8 mouse cellular contexts compared by ENCODE assay signal in genomic region chr8:95633262-95634062, GRCm38 (mm10). TPM values are rescaled to one million over a fixed set of nuclear protein-coding genes. Genes with fewer than 3 reads are reported as not detected.
DNase-seq lines count a peak whose midpoint lies in the region; ATAC-seq and TF ChIP-seq lines count a peak whose summit lies in the region.

TSS of gene Gins3 (plus strand) at chr8:95633453.

- peak within 1 kb of the TSS; percentile 74 for H3K4me3 ChIP-seq in brown adipose tissue, adult 24 weeks (ENCODE audit: insufficient read depth, low read depth, low read length)
- peak within 1 kb of the TSS; percentile 76 for H3K4me3 ChIP-seq in heart, embryonic 15.5 days
- peak within 1 kb of the TSS; percentile 88 to 97 for H3K4me3 ChIP-seq in liver, embryonic 14.5 days (ENCODE audit: insufficient read depth in 1 of 2, low read depth in 2 of 2, low read length in 2 of 2)
- H3K4me3 ChIP-seq in neural tube, embryonic 11.5 days (ENCODE audit: low read depth, low read length) = peak within 1 kb of the TSS; percentile 84
- peak within 1 kb of the TSS; percentile 87 for H3K4me3 ChIP-seq in stomach, postnatal 0 days (ENCODE audit: low read depth, low read length)

- WGBS in heart, embryonic 15.5 days = under 1% methylated on average over 52 of the region's 52 CpGs
- under 1% methylated on average over 52 of the region's 52 CpGs for WGBS in liver, embryonic 14.5 days (ENCODE audit: insufficient replicate concordance)
- WGBS in neural tube, embryonic 11.5 days = under 1% methylated on average over 52 of the region's 52 CpGs
- WGBS in stomach, postnatal 0 days = under 1% methylated on average over 52 of the region's 52 CpGs

- H3K4me1 ChIP-seq in brown adipose tissue, adult 24 weeks (ENCODE audit: control insufficient read depth, insufficient read depth, insufficient read length, low read length) = no peaks in the 10 kb centered on the region
- H3K4me1 ChIP-seq in heart, embryonic 15.5 days (replicated peaks) = peaks cover 13% of the 10 kb centered on the region
- peaks cover 5 to 7% of the 10 kb centered on the region in 2 experiments for H3K4me1 ChIP-seq in liver, embryonic 14.5 days (replicated peaks; ENCODE audit: control insufficient read depth in 2 of 2, insufficient read depth in 2 of 2, low read length in 1 of 2)
- H3K4me1 ChIP-seq in neural tube, embryonic 11.5 days (ENCODE audit: control insufficient read depth, insufficient read depth, low read length) = no peaks in the 10 kb centered on the region
- H3K4me1 ChIP-seq in stomach, postnatal 0 days (replicated peaks; ENCODE audit: control insufficient read depth, insufficient read depth) = no peaks in the 10 kb centered on the region

- TF ChIP-seq CTCF in liver, embryonic 14.5 days (IDR thresholded peaks at IDR 0.05; ENCODE audit: low read depth) = no peak
- no peak for TF ChIP-seq CTCF in stomach, postnatal 0 days (IDR thresholded peaks at IDR 0.05; ENCODE audit: low read depth)

- ATAC-seq in heart, embryonic 15.5 days (replicated peaks; ENCODE audit: insufficient number of reproducible peaks, insufficient read depth, low FRiP score, low read depth) = peak; percentile 90
- peak; percentile 92 for ATAC-seq in liver, embryonic 14.5 days (ENCODE audit: insufficient read depth)
- ATAC-seq in neural tube, embryonic 11.5 days (ENCODE audit: insufficient read depth, low FRiP score, low TSS enrichment) = peak; percentile 92
- ATAC-seq in stomach, postnatal 0 days (ENCODE audit: low FRiP score, low TSS enrichment) = peak; percentile 97

- peak within 1 kb of the TSS; percentile 66 for H3K9ac ChIP-seq in heart, embryonic 15.5 days
- peak within 1 kb of the TSS; percentile 84 for H3K9ac ChIP-seq in liver, embryonic 14.5 days (replicated peaks)
- H3K9ac ChIP-seq in neural tube, embryonic 11.5 days (ENCODE audit: low read length) = peak within 1 kb of the TSS; percentile 69
- H3K9ac ChIP-seq in stomach, postnatal 0 days (ENCODE audit: low read length) = peak within 1 kb of the TSS; percentile 71

- TF ChIP-seq EP300 in liver, embryonic 14.5 days (IDR thresholded peaks at IDR 0.05; ENCODE audit: low read depth) = no peak
- TF ChIP-seq EP300 in stomach, postnatal 0 days (optimal IDR thresholded peaks at IDR 0.05) = no peak

- no peaks in the 10 kb centered on the region; the same call in none of the 2 replicates for H3K36me3 ChIP-seq in heart, embryonic 15.5 days
- peaks cover 2% of the 10 kb centered on the region for H3K36me3 ChIP-seq in liver, embryonic 14.5 days (replicated peaks; ENCODE audit: control insufficient read depth, insufficient read depth, low read depth)
- H3K36me3 ChIP-seq in neural tube, embryonic 11.5 days (ENCODE audit: control insufficient read depth, insufficient read depth, low read length) = no peaks in the 10 kb centered on the region
- H3K36me3 ChIP-seq in stomach, postnatal 0 days (ENCODE audit: control insufficient read depth, insufficient read depth, low read length) = no peaks in the 10 kb centered on the region

- peak within 1 kb of the TSS; percentile 68 for H3K4me2 ChIP-seq in heart, embryonic 15.5 days
- peak within 1 kb of the TSS; percentile 91 for H3K4me2 ChIP-seq in liver, embryonic 14.5 days (ENCODE audit: low read depth)
- peak within 1 kb of the TSS; percentile 77 for H3K4me2 ChIP-seq in neural tube, embryonic 11.5 days (ENCODE audit: low read depth)
- peak within 1 kb of the TSS; percentile 90 for H3K4me2 ChIP-seq in stomach, postnatal 0 days (replicated peaks; ENCODE audit: low read depth)

- peak; percentile 94 for DNase-seq in CD4-positive, CD25-positive, alpha-beta regulatory T cell, adult 2 months (ENCODE audit: low read depth, low spot score)
- peak; percentile 71 for DNase-seq in fibroblast of lung, adult 2 months (ENCODE audit: low read depth)
- DNase-seq in kidney, postnatal 25 days = peak; percentile 93 to 96
- peak; percentile 84 to 88 (median 86) for DNase-seq in liver, embryonic 14.5 days (ENCODE audit: low read depth in 3 of 3, low spot score in 3 of 3)
- peak; percentile 93 for DNase-seq in neural tube, embryonic 11.5 days (ENCODE audit: low spot score)
- peak; percentile 94 for DNase-seq in stomach, postnatal 0 days (ENCODE audit: low spot score)

- no peaks in the 10 kb centered on the region for H3K27me3 ChIP-seq in heart, embryonic 15.5 days
- no peaks in the 10 kb centered on the region for H3K27me3 ChIP-seq in liver, embryonic 14.5 days (ENCODE audit: control insufficient read depth, insufficient read depth, low read length)
- no peaks in the 10 kb centered on the region for H3K27me3 ChIP-seq in neural tube, embryonic 11.5 days (ENCODE audit: control insufficient read depth, insufficient read depth, low read length)
- no peaks in the 10 kb centered on the region for H3K27me3 ChIP-seq in stomach, postnatal 0 days (ENCODE audit: control insufficient read depth, insufficient read depth, low read length)

- no peak within 1 kb of the TSS for H3K27ac ChIP-seq in brown adipose tissue, adult 24 weeks (replicated peaks; ENCODE audit: low read depth, low read length)
- peak within 1 kb of the TSS; percentile 48 for H3K27ac ChIP-seq in heart, embryonic 15.5 days
- no peak within 1 kb of the TSS; the same call in 1 of the 2 replicates for H3K27ac ChIP-seq in liver, embryonic 14.5 days
- no peak within 1 kb of the TSS for H3K27ac ChIP-seq in neural tube, embryonic 11.5 days (ENCODE audit: low read depth, low read length)
- no peak within 1 kb of the TSS for H3K27ac ChIP-seq in stomach, postnatal 0 days (replicated peaks)

- no peaks in the 10 kb centered on the region for H3K9me3 ChIP-seq in heart, embryonic 15.5 days (replicated peaks)
- H3K9me3 ChIP-seq in liver, embryonic 14.5 days (ENCODE audit: control insufficient read depth, low read length) = no peaks in the 10 kb centered on the region
- no peaks in the 10 kb centered on the region for H3K9me3 ChIP-seq in neural tube, embryonic 11.5 days (ENCODE audit: control insufficient read depth, low read length)
- no peaks in the 10 kb centered on the region for H3K9me3 ChIP-seq in stomach, postnatal 0 days (ENCODE audit: control insufficient read depth, low read length)

RNA-seq across cellular contexts. Expression of gene Gins3, which starts in this region (rescaled TPM):
- 1.3 and 2.0 TPM in 2 replicates for polyA plus RNA-seq in brown adipose tissue, adult 24 weeks (2012; ENCODE audit: insufficient read depth, insufficient read length, missing spikeins)
- polyA plus RNA-seq in heart, embryonic 15.5 days (2015; fragmentation: Nextera tagmentation; extraction: Ambion mirVana) = 13.2 and 13.5 TPM in 2 replicates
- 3.2 and 4.9 TPM in 2 replicates for polyA plus RNA-seq in liver, embryonic 14.5 days (2012; rRNA removed)
- 9.4 and 9.8 TPM in 2 replicates for polyA plus RNA-seq in liver, embryonic 14.5 days (2014; fragmentation: Nextera tagmentation; extraction: Ambion mirVana)
- polyA plus RNA-seq in neural tube, embryonic 11.5 days (2014; fragmentation: Nextera tagmentation; extraction: Ambion mirVana) = 23.5 and 24.3 TPM in 2 replicates
- 4.7 and 5.0 TPM in 2 replicates for polyA plus RNA-seq in stomach, postnatal 0 days (2015; fragmentation: Nextera tagmentation; extraction: Ambion mirVana)
